Mouse (Mus musculus): ENCODE data around the gene Prkar2a. TPM values are rescaled to one million over a fixed set of nuclear protein-coding genes. Genes with fewer than 3 reads are reported as not detected.

The Prkar2a gene
- polyA plus RNA-seq, 1 experiment from 2014 or later, result 50.1 TPM

- Histone ChIP-seq H3K27ac (no peak overlapping the region), H3K36me3 (no peaks in the 10 kb centered on the region), H3K9me3 (no peaks in the 10 kb centered on the region), H3K4me2 (peak overlapping the region; percentile 82), H3K4me3 (peak overlapping the region; percentile 88; the same call in 1 of the 2 replicates), H3K4me1 (replicated peaks) (peaks cover 35% of the 10 kb centered on the region), H3K9ac (peak overlapping the region; percentile 60), H3K27me3 (peaks cover 5% of the 10 kb centered on the region; the same call in 1 of the 2 replicates)
- ATAC-seq (ENCODE audit: low FRiP score), result no peak
- 91% methylated on average over 1 of the region's 1 CpGs for WGBS
These were observed 5.4 kb downstream of the Prkar2a start for GRCm38 (mm10) chr9:108694533-108694932.

- Histone ChIP-seq H3K4me1 (replicated peaks) (peaks cover 14% of the 10 kb centered on the region), H3K36me3 (no peaks in the 10 kb centered on the region), H3K4me3 (no peak overlapping the region), H3K27me3 (no peaks in the 10 kb centered on the region), H3K9me3 (no peaks in the 10 kb centered on the region), H3K9ac (no peak overlapping the region), H3K4me2 (no peak overlapping the region), H3K27ac (no peak overlapping the region)
- no peak for ATAC-seq (ENCODE audit: low FRiP score)
These were observed 13.4 kb downstream of the Prkar2a start for GRCm38 (mm10) chr9:108702476-108702875.

DNA sequence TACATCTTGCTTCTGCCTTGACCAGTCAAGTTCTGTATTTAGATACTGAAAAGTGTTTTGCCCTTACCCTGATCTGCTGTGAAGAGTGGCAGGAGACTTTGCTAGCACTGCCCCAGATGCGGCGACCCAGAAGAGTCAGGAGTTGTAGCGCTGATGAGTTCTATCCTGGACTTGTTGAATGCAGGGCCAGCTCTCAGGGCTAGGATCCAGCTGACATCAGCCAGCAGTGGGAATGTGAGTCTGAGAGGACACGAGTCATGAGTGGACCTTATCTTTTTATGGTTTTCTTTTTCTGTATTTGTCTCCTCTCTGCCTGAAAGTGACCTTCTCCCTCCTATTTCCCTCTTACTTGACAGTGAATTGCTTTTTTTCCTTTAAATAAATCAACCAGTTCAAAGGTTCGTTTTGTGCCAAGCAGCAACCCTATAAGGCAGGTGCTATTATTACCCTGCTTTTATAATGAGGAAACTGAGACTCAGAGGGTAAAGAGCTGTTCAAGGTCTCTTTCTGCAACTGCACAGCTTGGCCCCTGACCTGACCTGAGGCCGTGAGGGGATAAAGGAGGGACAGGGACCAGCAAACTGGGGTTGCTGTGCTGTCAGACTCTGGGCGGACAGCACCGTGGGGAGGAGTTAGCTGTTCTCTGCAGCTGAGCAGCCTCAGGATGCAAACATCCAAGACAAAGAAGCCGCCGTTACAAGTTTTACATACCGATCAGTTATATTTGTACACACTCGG lies 14.4 kb downstream of the Prkar2a start:
- Histone ChIP-seq H3K4me2 (no peak overlapping the region), H3K4me1 (replicated peaks) (peaks cover 14% of the 10 kb centered on the region), H3K9me3 (no peaks in the 10 kb centered on the region), H3K9ac (peak overlapping the region; percentile 2; the same call in 1 of the 2 replicates), H3K27me3 (no peaks in the 10 kb centered on the region), H3K27ac (peak overlapping the region; percentile 48; the same call in 1 of the 2 replicates), H3K36me3 (no peaks in the 10 kb centered on the region), H3K4me3 (no peak overlapping the region)
- 32% methylated on average over 12 of the region's 12 CpGs for WGBS
- no peak for ATAC-seq (ENCODE audit: low FRiP score)

GRCm38 (mm10) chr9:108704591-108704990 lies 15.5 kb downstream of the Prkar2a start:
- H3K9ac ChIP-seq, result no peak overlapping the region
- WGBS, result 73% methylated on average over 7 of the region's 7 CpGs
- no peak overlapping the region for H3K4me3 ChIP-seq
- no peaks in the 10 kb centered on the region for H3K27me3 ChIP-seq
- peak overlapping the region; percentile 58; the same call in 1 of the 2 replicates for H3K27ac ChIP-seq
- no peak overlapping the region for H3K4me2 ChIP-seq
- no peak for ATAC-seq (ENCODE audit: low FRiP score)
- H3K36me3 ChIP-seq, result no peaks in the 10 kb centered on the region
- peaks cover 14% of the 10 kb centered on the region for H3K4me1 ChIP-seq (replicated peaks)
- H3K9me3 ChIP-seq, result no peaks in the 10 kb centered on the region

GRCm38 (mm10) chr9:108707212-108707611 lies 18.1 kb downstream of the Prkar2a start:
- H3K36me3 ChIP-seq, result no peaks in the 10 kb centered on the region
- no peaks in the 10 kb centered on the region for H3K27me3 ChIP-seq
- no peak overlapping the region for H3K9ac ChIP-seq
- H3K27ac ChIP-seq, result no peak overlapping the region
- H3K9me3 ChIP-seq, result no peaks in the 10 kb centered on the region
- no peak overlapping the region for H3K4me3 ChIP-seq
- no peak for ATAC-seq (ENCODE audit: low FRiP score)
- WGBS, result 98% methylated on average over 2 of the region's 2 CpGs
- H3K4me1 ChIP-seq (replicated peaks), result peaks cover 14% of the 10 kb centered on the region
- H3K4me2 ChIP-seq, result no peak overlapping the region

DNA sequence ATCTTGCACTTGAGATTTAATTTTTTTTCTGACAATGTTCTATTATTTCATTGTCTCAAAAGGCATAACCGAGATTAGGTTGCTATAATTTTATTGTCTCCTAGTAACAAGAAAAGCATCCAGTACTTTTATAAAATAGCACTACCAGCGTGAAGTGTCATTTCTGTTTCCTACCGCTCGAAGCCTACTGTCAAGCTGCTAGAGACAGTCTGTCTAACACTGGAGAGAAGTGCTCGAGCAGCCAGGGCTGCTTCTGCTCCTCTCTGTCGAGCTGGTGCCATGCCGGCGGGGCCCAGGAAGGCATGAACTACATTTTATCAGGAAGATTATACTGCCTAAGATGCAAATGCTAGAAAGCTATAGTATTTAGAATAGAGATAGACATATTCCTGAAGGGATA lies 19.7 kb downstream of the Prkar2a start:
- no peak overlapping the region for H3K4me3 ChIP-seq
- H3K9ac ChIP-seq, result no peak overlapping the region
- H3K27me3 ChIP-seq, result no peaks in the 10 kb centered on the region
- peaks cover 7% of the 10 kb centered on the region for H3K4me1 ChIP-seq (replicated peaks)
- 92% methylated on average over 8 of the region's 8 CpGs for WGBS
- no peak overlapping the region for H3K27ac ChIP-seq
- H3K4me2 ChIP-seq, result no peak overlapping the region
- H3K9me3 ChIP-seq, result no peaks in the 10 kb centered on the region
- no peak for ATAC-seq (ENCODE audit: low FRiP score)
- H3K36me3 ChIP-seq, result no peaks in the 10 kb centered on the region

DNA sequence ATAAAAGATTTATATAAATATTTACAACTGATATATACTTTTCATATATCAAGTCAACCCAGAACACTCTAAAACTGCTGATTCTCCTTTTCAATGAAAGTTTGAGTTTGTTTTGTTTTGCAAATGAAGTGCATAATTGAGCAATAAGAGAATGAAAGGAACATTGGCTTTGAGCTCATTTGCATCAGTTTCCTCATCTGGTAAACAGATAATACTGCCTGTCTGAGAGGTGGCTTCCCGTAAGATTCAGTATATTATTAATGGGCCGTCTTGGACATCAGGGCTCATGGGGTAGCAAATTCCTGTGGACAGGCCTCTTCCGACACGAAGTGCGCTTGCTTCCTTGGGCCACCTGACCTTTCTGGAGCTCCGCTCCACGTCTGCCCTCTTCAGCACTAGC lies 21.7 kb downstream of the Prkar2a start:
- Histone ChIP-seq H3K9ac (no peak overlapping the region), H3K9me3 (no peaks in the 10 kb centered on the region), H3K4me1 (replicated peaks) (no peaks in the 10 kb centered on the region), H3K27ac (no peak overlapping the region), H3K4me2 (no peak overlapping the region), H3K27me3 (no peaks in the 10 kb centered on the region), H3K4me3 (no peak overlapping the region), H3K36me3 (no peaks in the 10 kb centered on the region)
- 77% methylated on average over 7 of the region's 7 CpGs for WGBS
- ATAC-seq (ENCODE audit: low FRiP score), result no peak

DNA sequence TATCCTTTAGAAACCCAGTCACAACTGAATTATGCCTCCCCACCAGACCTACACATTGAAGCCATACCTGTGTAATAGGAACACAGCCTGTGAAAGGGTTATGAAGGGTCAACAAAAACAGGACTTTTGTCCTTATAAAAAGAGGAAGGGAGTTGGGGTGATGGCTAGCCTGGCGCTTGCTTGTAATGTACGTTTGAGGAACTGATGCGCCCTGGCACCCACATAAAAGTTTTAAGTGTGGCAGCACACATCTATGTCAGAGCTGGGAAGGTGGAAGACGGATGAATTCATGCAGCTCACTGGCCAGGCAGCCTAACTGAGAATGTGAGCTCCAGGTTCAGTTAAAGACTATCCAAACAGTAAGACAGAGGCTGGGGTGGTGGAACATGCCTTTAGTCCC lies 27.1 kb downstream of the Prkar2a start:
- ATAC-seq (ENCODE audit: low FRiP score), result no peak
- Histone ChIP-seq H3K36me3 (peaks cover 33% of the 10 kb centered on the region), H3K4me2 (no peak overlapping the region), H3K9me3 (no peaks in the 10 kb centered on the region), H3K9ac (no peak overlapping the region), H3K27ac (no peak overlapping the region), H3K27me3 (no peaks in the 10 kb centered on the region), H3K4me3 (no peak overlapping the region), H3K4me1 (replicated peaks) (no peaks in the 10 kb centered on the region)
- WGBS, result 97% methylated on average over 4 of the region's 4 CpGs

DNA sequence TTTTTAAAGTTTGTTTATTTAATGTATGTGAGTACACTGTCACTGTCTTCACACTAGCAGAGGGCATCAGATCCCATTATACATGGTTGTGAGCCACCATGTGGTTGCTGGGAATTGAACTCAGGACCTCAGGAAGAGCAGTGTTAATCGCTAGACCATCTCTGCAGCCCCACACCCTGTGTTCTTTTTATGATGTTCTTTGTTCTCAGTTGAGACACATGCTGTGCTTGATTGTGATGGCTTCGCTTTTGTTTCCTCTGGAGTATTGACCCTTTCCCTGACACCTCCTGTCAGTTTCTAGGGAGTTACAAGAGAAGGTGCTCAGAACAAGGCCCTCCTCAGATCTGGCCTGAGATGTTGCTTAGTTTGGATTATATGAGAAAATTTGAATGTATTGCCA lies 34.6 kb downstream of the Prkar2a start:
- Histone ChIP-seq H3K4me1 (replicated peaks) (no peaks in the 10 kb centered on the region), H3K9me3 (no peaks in the 10 kb centered on the region), H3K27me3 (no peaks in the 10 kb centered on the region), H3K36me3 (peaks cover 39% of the 10 kb centered on the region), H3K4me3 (no peak overlapping the region), H3K27ac (no peak overlapping the region), H3K9ac (no peak overlapping the region), H3K4me2 (no peak overlapping the region)
- no peak for ATAC-seq (ENCODE audit: low FRiP score)
- 15% methylated on average over 2 of the region's 2 CpGs for WGBS

- H3K36me3 ChIP-seq, result peaks cover 31% of the 10 kb centered on the region
- WGBS, result 90% methylated on average over 5 of the region's 5 CpGs
These were observed 37.0 kb downstream of the Prkar2a start for GRCm38 (mm10) chr9:108726116-108726515.

DNA sequence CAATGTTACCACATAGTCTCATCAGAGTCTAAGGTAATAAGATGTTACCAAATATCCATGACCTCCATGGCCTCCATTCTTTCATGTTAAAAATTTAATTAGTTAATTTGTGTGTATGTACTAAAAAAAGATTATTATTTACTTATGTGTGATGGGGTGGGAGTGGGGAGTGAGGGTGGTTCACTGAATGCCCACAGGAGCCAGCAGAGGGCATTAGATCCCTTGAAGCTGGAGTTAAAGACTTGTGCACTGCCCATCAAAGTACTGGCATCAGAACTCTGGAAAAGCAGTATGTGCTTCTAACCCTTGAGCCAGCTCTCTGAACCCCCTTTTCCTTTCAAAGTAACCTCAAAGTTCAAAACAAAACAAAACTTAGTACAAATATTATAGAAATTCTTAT lies 39.9 kb downstream of the Prkar2a start:
- H3K9me3 ChIP-seq, result no peaks in the 10 kb centered on the region
- H3K4me2 ChIP-seq, result no peak overlapping the region
- no peak for ATAC-seq (ENCODE audit: low FRiP score)
- peaks cover 29% of the 10 kb centered on the region for H3K36me3 ChIP-seq
- no peak overlapping the region for H3K4me3 ChIP-seq
- no peaks in the 10 kb centered on the region for H3K4me1 ChIP-seq (replicated peaks)
- no peak overlapping the region for H3K9ac ChIP-seq
- no peaks in the 10 kb centered on the region for H3K27me3 ChIP-seq
- no peak overlapping the region for H3K27ac ChIP-seq

More at GRCm38 (mm10) chr9:108726116-108726515, 37.0 kb downstream of the Prkar2a start:
- Histone ChIP-seq H3K4me2 (no peak overlapping the region), H3K27me3 (no peaks in the 10 kb centered on the region), H3K4me3 (no peak overlapping the region), H3K27ac (no peak overlapping the region), H3K9me3 (no peaks in the 10 kb centered on the region), H3K4me1 (replicated peaks) (no peaks in the 10 kb centered on the region), H3K9ac (no peak overlapping the region)
- no peak for ATAC-seq (ENCODE audit: low FRiP score)

DNA sequence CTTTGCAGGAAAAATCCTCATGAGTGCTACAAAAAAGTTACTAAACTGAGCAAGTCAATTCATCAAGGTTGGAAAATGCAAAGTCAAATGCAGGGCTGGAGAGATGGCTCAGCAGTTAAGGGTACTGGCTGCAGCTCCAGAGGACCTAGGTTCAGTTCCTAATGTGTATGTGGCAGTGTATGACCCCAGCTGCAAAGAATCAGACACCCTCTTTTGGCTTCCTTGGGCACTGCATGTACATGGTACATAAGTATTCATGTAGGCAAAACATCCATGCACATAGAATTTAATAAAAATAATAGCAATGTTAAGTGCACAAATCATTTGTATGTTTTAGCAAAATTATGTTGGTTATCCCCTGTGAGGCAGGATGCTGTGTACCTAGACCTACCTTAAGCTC lies 43.3 kb downstream of the Prkar2a start:
- Histone ChIP-seq H3K27me3 (no peaks in the 10 kb centered on the region), H3K27ac (no peak overlapping the region), H3K9me3 (no peaks in the 10 kb centered on the region), H3K4me1 (replicated peaks) (no peaks in the 10 kb centered on the region), H3K4me3 (no peak overlapping the region), H3K4me2 (no peak overlapping the region), H3K36me3 (peaks cover 46% of the 10 kb centered on the region), H3K9ac (no peak overlapping the region)
- no peak for ATAC-seq (ENCODE audit: low FRiP score)

GRCm38 (mm10) chr9:108734626-108735025 lies 45.5 kb downstream of the Prkar2a start:
- H3K4me1 ChIP-seq (replicated peaks), result no peaks in the 10 kb centered on the region
- H3K36me3 ChIP-seq, result peaks cover 38% of the 10 kb centered on the region
- ATAC-seq (ENCODE audit: low FRiP score), result no peak

More at GRCm38 (mm10) chr9:108734626-108735025, 45.5 kb downstream of the Prkar2a start:
- Histone ChIP-seq H3K9me3 (no peaks in the 10 kb centered on the region), H3K27ac (no peak overlapping the region), H3K4me2 (no peak overlapping the region), H3K4me3 (no peak overlapping the region), H3K9ac (no peak overlapping the region), H3K27me3 (no peaks in the 10 kb centered on the region)

Measured in hindbrain, embryonic 13.5 days (tissue).